Mouse (Mus musculus) brain, embryonic 14.5 days (tissue): ENCODE results near the gene Pitpnm2. TPM values are rescaled to one million over a fixed set of nuclear protein-coding genes. Genes with fewer than 3 reads are reported as not detected.
A peak's percentile ranks its signal among the peaks of the same experiment; 100 is the strongest.

Source experiments
- DNase-seq: peaks from one replicate; pipeline ENCODE4 v3.0.0-alpha.2; 2011; ENCODE audit warnings: low read depth
- CTCF ChIP-seq: fragments of 200-500 bp; IDR thresholded peaks from 2 replicates; pipeline ENCODE4 v1.5.1; 2012; ENCODE audit warnings: inconsistent platforms, mild to moderate bottlenecking, moderate library complexity, borderline replicate concordance; ENCODE audit not compliant: insufficient read depth, insufficient read length; ENCODE audit errors: extremely low read depth
- POLR2A ChIP-seq: fragments of 200-500 bp; IDR thresholded peaks from 2 replicates; pipeline ENCODE4 v1.6.1; 2012; ENCODE audit warnings: mild to moderate bottlenecking, inconsistent platforms, borderline replicate concordance; ENCODE audit not compliant: poor library complexity, insufficient read depth, insufficient read length, severe bottlenecking; ENCODE audit errors: extremely low read depth
- polyA plus RNA-seq: library from polyadenylated mRNA; depleted of rRNA; stranded (reverse); fragments of >200 nt; gene quantifications from 2 replicates; pipeline ENCODE4 v1.2.3, GENCODE M21; 2012

Gene Pitpnm2
- polyA plus RNA-seq, 1 experiment: 61.2 TPM

- TF ChIP-seq POLR2A: no peak
- DNase-seq: peak; percentile 76
These were observed 76.3 kb downstream of the Pitpnm2 start for GRCm38 (mm10) chr5:124173012-124173985.

- TF ChIP-seq CTCF (no peak), POLR2A (no peak)
- DNase-seq: no peak
These were observed 77.3 kb downstream of the Pitpnm2 start for GRCm38 (mm10) chr5:124172246-124172645.

DNA sequence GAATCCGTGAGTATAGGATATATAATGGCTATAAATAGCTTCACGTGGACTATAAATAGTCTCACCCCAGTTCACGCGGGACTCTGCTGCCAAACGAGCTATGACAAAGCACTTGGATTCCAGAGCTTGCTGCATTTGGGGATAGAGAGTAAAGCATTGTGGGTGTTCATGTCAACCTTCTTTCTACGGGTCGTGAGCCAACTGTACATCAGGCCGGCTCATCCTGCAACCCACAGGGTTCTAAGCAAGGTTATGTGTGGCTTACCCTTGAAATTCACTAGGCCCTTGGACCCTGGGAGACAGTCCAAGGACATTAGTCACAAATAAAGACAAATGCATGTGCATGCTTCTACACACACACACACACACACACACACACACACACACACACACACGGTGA, 77.8 kb downstream of the Pitpnm2 start:
- TF ChIP-seq CTCF (no peak), POLR2A (no peak)
- no peak for DNase-seq

- TF ChIP-seq CTCF: no peak
- DNase-seq: peak; percentile 73
These were observed 80.3 kb downstream of the Pitpnm2 start for GRCm38 (mm10) chr5:124169224-124169621.

- TF ChIP-seq POLR2A: no peak
- TF ChIP-seq CTCF: no peak
- no peak for DNase-seq
These were observed 80.9 kb downstream of the Pitpnm2 start for GRCm38 (mm10) chr5:124168428-124169223.

- DNase-seq: no peak
- TF ChIP-seq CTCF (no peak), POLR2A (no peak)
These were observed 81.9 kb downstream of the Pitpnm2 start for GRCm38 (mm10) chr5:124167621-124168020.

DNA sequence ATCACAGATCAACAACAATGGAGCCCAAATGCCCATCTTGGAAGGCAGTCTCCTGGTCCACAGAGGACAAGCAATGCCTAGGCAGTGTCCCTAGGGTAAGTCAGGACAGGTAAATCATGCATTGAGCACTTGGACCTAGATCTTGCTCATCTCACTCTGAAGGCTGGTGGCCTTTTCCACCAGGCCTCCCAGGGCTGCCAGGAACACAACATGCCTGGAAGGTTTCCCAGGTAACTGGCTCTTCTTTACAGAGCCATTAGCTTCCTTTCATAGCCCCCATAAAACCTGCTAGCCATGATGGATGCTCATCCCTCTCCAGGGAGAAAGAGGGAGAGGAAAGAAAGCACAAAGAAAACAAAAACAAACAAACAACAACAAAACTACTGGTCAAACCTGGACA, 82.8 kb downstream of the Pitpnm2 start:
- DNase-seq: no peak
- no peak for TF ChIP-seq POLR2A
- TF ChIP-seq CTCF: no peak

- DNase-seq: peak; percentile 83
- no peak for TF ChIP-seq CTCF
- no peak for TF ChIP-seq POLR2A
These were observed 83.7 kb downstream of the Pitpnm2 start for GRCm38 (mm10) chr5:124165622-124166570.

DNA sequence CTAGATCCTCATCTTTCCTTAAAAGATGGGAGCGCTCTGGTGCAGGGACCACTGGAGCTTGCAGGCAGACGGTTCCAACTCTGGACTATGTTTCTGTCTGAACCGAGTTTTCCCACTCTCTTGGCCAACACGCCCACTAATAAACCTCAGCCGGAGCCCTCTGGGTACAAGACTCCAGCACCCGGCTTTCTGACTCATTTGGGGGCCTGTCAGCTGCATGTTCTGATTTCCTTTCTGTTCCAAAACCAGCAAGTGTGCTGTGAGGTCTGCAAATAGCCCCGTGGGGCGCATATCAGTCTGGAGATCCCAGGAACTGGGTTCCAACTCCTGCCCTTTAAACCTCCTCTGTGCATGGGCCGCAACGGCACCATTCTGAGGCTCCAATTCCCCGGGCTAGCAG, 86.1 kb downstream of the Pitpnm2 start:
- no peak for TF ChIP-seq CTCF
- TF ChIP-seq POLR2A: no peak
- DNase-seq: no peak

DNA sequence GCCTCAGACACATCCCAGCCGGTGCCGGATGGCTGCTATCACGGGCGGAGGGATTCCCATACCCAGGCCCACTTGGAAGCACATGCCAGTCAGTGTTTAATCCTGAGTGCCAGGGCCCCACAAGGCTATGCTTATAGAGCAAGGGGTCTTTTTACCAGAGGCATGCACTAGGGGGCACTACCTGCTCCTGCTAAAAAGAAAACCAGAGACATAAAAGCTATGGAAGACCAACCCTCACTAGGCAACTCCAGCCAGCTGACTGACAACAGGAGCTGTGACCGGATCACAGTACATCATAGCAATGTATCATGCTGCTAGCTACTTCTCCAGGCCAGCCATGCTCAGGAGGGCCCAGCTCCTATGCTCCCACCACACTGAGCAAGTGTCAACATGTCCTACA, 87.0 kb downstream of the Pitpnm2 start:
- TF ChIP-seq CTCF: peak; percentile 73; the same call in 1 of the 2 replicates
- TF ChIP-seq POLR2A: no peak
- DNase-seq: peak; percentile 90

- DNase-seq: peak; percentile 63
These were observed 87.7 kb downstream of the Pitpnm2 start for GRCm38 (mm10) chr5:124161831-124162230.

DNA sequence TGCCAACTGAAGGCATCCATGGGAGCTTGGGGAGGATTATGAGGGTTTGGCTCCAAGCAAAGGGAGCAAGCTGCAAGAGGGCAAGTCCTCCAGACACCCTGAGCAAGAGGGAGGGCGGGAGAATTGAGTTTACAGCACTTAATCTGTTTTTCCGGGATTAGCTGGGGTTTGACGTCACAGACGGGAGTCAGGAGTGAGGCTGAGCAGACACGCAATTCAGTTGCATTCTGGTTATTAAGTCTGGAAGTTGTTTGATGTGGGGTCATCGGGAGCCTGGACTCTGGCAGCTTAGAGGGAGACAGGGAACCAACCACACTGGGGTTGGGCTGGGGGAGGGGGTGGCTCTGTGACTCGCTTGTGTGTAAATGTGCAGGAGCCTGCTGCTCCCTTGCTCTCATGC, 90.1 kb downstream of the Pitpnm2 start:
- TF ChIP-seq CTCF: no peak
- no peak for TF ChIP-seq POLR2A
- no peak for DNase-seq

More at GRCm38 (mm10) chr5:124161831-124162230, 87.7 kb downstream of the Pitpnm2 start:
- TF ChIP-seq CTCF (no peak), POLR2A (no peak)
